Mouse (Mus musculus): ENCODE measurements around the gene Wdr76.
A peak's percentile ranks its signal among the peaks of the same experiment; 100 is the strongest.
"Not testable (repeated sequence)": the region's sequence is repeated elsewhere in the genome, so short reads cannot be mapped to it uniquely, and the experiment has no call there.

DNA sequence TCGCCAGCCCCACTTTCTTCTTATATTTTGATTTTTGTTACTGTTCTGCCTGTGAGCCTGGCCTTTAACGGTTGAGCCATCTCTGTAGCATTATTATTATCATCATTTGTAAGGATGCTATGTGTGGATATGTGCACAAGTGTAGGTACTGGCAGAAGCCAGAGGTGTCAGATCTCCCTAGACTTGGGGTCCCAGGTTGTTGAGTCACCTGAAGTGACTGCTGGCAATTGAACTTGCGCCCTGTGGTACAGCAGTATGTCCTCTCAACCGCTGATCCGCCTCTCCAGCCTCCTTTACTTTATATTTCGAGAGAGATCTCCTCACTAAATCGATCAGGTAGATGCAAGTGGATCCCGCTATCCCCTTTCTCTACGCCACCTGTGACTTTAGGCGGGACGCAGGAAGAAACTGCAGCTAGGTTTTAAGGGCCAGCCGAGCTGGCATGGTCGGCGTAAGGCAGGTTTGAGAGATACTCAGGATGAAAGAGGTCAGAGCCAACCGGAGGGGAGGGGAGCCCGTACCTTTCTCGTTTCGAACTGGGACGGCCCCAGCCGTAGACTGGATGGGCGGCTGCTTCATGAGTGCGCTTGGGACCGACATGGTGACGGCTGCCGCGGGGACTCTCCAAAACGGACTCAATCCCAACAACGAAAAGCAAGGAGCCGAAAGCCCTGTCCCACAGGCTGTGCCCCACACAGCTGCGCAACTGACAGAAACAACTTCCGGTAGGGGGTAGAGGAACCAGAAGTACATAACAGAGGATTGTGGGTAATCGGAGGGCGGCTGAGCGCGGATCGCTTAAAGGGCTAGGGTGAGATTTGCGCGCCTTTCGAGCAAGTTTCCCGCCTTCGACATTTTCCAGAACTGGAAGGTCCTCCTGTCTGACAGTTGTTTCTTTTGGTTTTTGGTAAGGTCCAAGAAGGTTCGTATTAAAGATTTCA is at the start of gene Wdr76, which contains the start of gene Mfap1a:
- TF ChIP-seq CTCF (IDR thresholded peaks at IDR 0.05; ENCODE audit: borderline replicate concordance, control insufficient read depth, extremely low read depth, insufficient read depth, low read length, poor library complexity), result not testable (repeated sequence)
- TF ChIP-seq POLR2A (IDR thresholded peaks at IDR 0.05; ENCODE audit: control insufficient read depth, extremely low read depth, insufficient read depth, low read length, poor library complexity), result peak; percentile 87

All from thymus, adult 2 months (tissue).